18 mouse cellular contexts compared by ENCODE assay signal in genomic region chr16:57098468-57099144, GRCm38 (mm10). TPM values are rescaled to one million over a fixed set of nuclear protein-coding genes. Genes with fewer than 3 reads are reported as not detected.
DNase-seq lines count a peak whose midpoint lies in the region; ATAC-seq and TF ChIP-seq lines count a peak whose summit lies in the region.
"Had no signal": no experiment of that assay in that cellular context is flagged by ENCODE, and none has a peak within 500 bp of the region (broad histone marks: within the 10 kb centered on the region; RNA-seq: fewer than 3 reads in every experiment).

No protein-coding gene starts in this region.

- H3K4me3 ChIP-seq in lung, embryonic 14.5 days (ENCODE audit: low read depth, low read length), result no peak overlapping the region
- H3K4me3 ChIP-seq in intestine, embryonic 15.5 days (replicated peaks), result no peak overlapping the region
- no peak overlapping the region for H3K4me3 ChIP-seq in kidney, embryonic 15.5 days (replicated peaks)
- no peak overlapping the region for H3K4me3 ChIP-seq in stomach, embryonic 14.5 days (ENCODE audit: low read depth, low read length)
- H3K4me3 ChIP-seq in forebrain, embryonic 14.5 days (ENCODE audit: low read depth, low read length), result no peak overlapping the region
- H3K4me3 ChIP-seq in lung, postnatal 0 days (ENCODE audit: low read depth, low read length), result no peak overlapping the region
- H3K4me3 ChIP-seq: forebrain, embryonic 12.5 days; heart, adult 2 months; limb, embryonic 15.5 days; megakaryocyte, embryonic 14.5 days had no signal

- DNase-seq in lung, embryonic 14.5 days, result peak; percentile 29
- DNase-seq in lung, postnatal 14 days, result no peak
- no peak for DNase-seq in forebrain, embryonic 14.5 days (ENCODE audit: low spot score)
- DNase-seq in embryo, embryonic 9.5 days (ENCODE audit: extremely low spot score), result no peak
- no peak for DNase-seq in lung, postnatal 0 days (ENCODE audit: low spot score)
- DNase-seq: B cell, adult 2 months; cerebellum, adult 11-12 months; heart, adult 2 months; lung, adult 18-20 months; right cerebral cortex, adult 18-20 months had no signal

- 39% methylated on average over 7 of the region's 7 CpGs for WGBS in lung, embryonic 14.5 days
- 47% methylated on average over 7 of the region's 7 CpGs for WGBS in intestine, embryonic 15.5 days
- WGBS in kidney, embryonic 15.5 days, result 48% methylated on average over 7 of the region's 7 CpGs
- 50% methylated on average over 7 of the region's 7 CpGs for WGBS in stomach, embryonic 14.5 days
- WGBS in forebrain, embryonic 14.5 days, result 73% methylated on average over 7 of the region's 7 CpGs
- WGBS in lung, postnatal 0 days, result 38% methylated on average over 7 of the region's 7 CpGs

- H3K4me2 ChIP-seq in lung, embryonic 14.5 days, result no peak overlapping the region
- no peak overlapping the region for H3K4me2 ChIP-seq in intestine, embryonic 15.5 days (replicated peaks)
- H3K4me2 ChIP-seq in kidney, embryonic 15.5 days, result no peak overlapping the region
- H3K4me2 ChIP-seq in stomach, embryonic 14.5 days (replicated peaks; ENCODE audit: low read depth, low read length), result no peak overlapping the region
- H3K4me2 ChIP-seq in forebrain, embryonic 14.5 days (ENCODE audit: low read length), result no peak overlapping the region
- no peak overlapping the region for H3K4me2 ChIP-seq in lung, postnatal 0 days (replicated peaks; ENCODE audit: low read depth, low read length)
- H3K4me2 ChIP-seq: forebrain, embryonic 12.5 days; limb, embryonic 15.5 days had no signal

- no peaks in the 10 kb centered on the region for H3K9me3 ChIP-seq in lung, embryonic 14.5 days (ENCODE audit: low read depth, low read length)
- no peaks in the 10 kb centered on the region for H3K9me3 ChIP-seq in intestine, embryonic 15.5 days
- no peaks in the 10 kb centered on the region for H3K9me3 ChIP-seq in kidney, embryonic 15.5 days (replicated peaks)
- H3K9me3 ChIP-seq in stomach, embryonic 14.5 days (ENCODE audit: control insufficient read depth, low read depth, low read length), result no peaks in the 10 kb centered on the region
- no peaks in the 10 kb centered on the region for H3K9me3 ChIP-seq in forebrain, embryonic 14.5 days (replicated peaks; ENCODE audit: control insufficient read depth, low read length)
- H3K9me3 ChIP-seq in lung, postnatal 0 days (ENCODE audit: low read length), result no peaks in the 10 kb centered on the region
- H3K9me3 ChIP-seq: forebrain, embryonic 12.5 days; limb, embryonic 15.5 days; megakaryocyte, embryonic 14.5 days had no signal

- TF ChIP-seq CTCF in lung, embryonic 14.5 days (IDR thresholded peaks at IDR 0.05; ENCODE audit: low read depth), result no peak
- TF ChIP-seq CTCF in lung, postnatal 0 days (IDR thresholded peaks at IDR 0.05), result no peak

- ATAC-seq in lung, embryonic 14.5 days (ENCODE audit: insufficient read depth), result peak; percentile 63; the same call in 1 of the 2 replicates
- ATAC-seq in intestine, embryonic 15.5 days, result peak; percentile 57
- peak; percentile 83 for ATAC-seq in kidney, embryonic 15.5 days (replicated peaks; ENCODE audit: low FRiP score)
- peak; percentile 18; the same call in 1 of the 2 replicates for ATAC-seq in stomach, embryonic 14.5 days (ENCODE audit: insufficient number of reproducible peaks, insufficient read depth, low FRiP score, low read depth)
- no peak for ATAC-seq in forebrain, embryonic 14.5 days
- no peak for ATAC-seq in lung, postnatal 0 days
- ATAC-seq: hindbrain, postnatal 0 days had no signal

- no peaks in the 10 kb centered on the region for H3K27me3 ChIP-seq in lung, embryonic 14.5 days (ENCODE audit: insufficient read depth, low read length)
- H3K27me3 ChIP-seq in intestine, embryonic 15.5 days (replicated peaks), result no peaks in the 10 kb centered on the region
- no peaks in the 10 kb centered on the region for H3K27me3 ChIP-seq in kidney, embryonic 15.5 days
- H3K27me3 ChIP-seq in stomach, embryonic 14.5 days (ENCODE audit: control insufficient read depth, insufficient read depth, low read length), result no peaks in the 10 kb centered on the region
- H3K27me3 ChIP-seq in forebrain, embryonic 14.5 days (replicated peaks; ENCODE audit: control insufficient read depth, insufficient read depth, low read length), result no peaks in the 10 kb centered on the region
- no peaks in the 10 kb centered on the region for H3K27me3 ChIP-seq in lung, postnatal 0 days (replicated peaks; ENCODE audit: insufficient read depth, low read length)
- H3K27me3 ChIP-seq: forebrain, embryonic 12.5 days; limb, embryonic 15.5 days had no signal

- TF ChIP-seq EP300 in lung, postnatal 0 days (IDR thresholded peaks at IDR 0.05), result no peak

- H3K36me3 ChIP-seq in lung, embryonic 14.5 days (ENCODE audit: insufficient read depth), result no peaks in the 10 kb centered on the region
- no peaks in the 10 kb centered on the region for H3K36me3 ChIP-seq in intestine, embryonic 15.5 days
- H3K36me3 ChIP-seq in kidney, embryonic 15.5 days, result no peaks in the 10 kb centered on the region
- H3K36me3 ChIP-seq in stomach, embryonic 14.5 days (ENCODE audit: control insufficient read depth, insufficient read depth, low read length), result no peaks in the 10 kb centered on the region
- H3K36me3 ChIP-seq in forebrain, embryonic 14.5 days (ENCODE audit: control insufficient read depth, insufficient read depth, low read length), result no peaks in the 10 kb centered on the region
- no peaks in the 10 kb centered on the region for H3K36me3 ChIP-seq in lung, postnatal 0 days (ENCODE audit: insufficient read depth, low read length)
- H3K36me3 ChIP-seq: forebrain, embryonic 12.5 days; limb, embryonic 15.5 days had no signal

- H3K4me1 ChIP-seq in lung, embryonic 14.5 days (ENCODE audit: insufficient read depth), result no peaks in the 10 kb centered on the region
- H3K4me1 ChIP-seq in intestine, embryonic 15.5 days (replicated peaks), result peaks cover 2% of the 10 kb centered on the region; the same call in 1 of the 2 replicates
- peaks cover 5% of the 10 kb centered on the region for H3K4me1 ChIP-seq in kidney, embryonic 15.5 days
- H3K4me1 ChIP-seq in stomach, embryonic 14.5 days (ENCODE audit: control insufficient read depth, insufficient read depth, low read length), result peaks cover 3% of the 10 kb centered on the region; the same call in 1 of the 2 replicates
- no peaks in the 10 kb centered on the region for H3K4me1 ChIP-seq in forebrain, embryonic 14.5 days (ENCODE audit: control insufficient read depth, insufficient read depth, low read length)
- H3K4me1 ChIP-seq in lung, postnatal 0 days (ENCODE audit: insufficient read depth, low read depth, low read length), result no peaks in the 10 kb centered on the region; the same call in 1 of the 2 replicates
- H3K4me1 ChIP-seq: forebrain, embryonic 12.5 days; limb, embryonic 15.5 days; megakaryocyte, embryonic 14.5 days had no signal

- H3K9ac ChIP-seq in lung, embryonic 14.5 days, result no peak overlapping the region
- H3K9ac ChIP-seq in intestine, embryonic 15.5 days, result no peak overlapping the region
- no peak overlapping the region for H3K9ac ChIP-seq in kidney, embryonic 15.5 days
- no peak overlapping the region for H3K9ac ChIP-seq in stomach, embryonic 14.5 days (replicated peaks; ENCODE audit: low read depth, low read length)
- no peak overlapping the region for H3K9ac ChIP-seq in forebrain, embryonic 14.5 days (ENCODE audit: low read length)
- H3K9ac ChIP-seq in lung, postnatal 0 days (replicated peaks; ENCODE audit: low read depth), result no peak overlapping the region
- H3K9ac ChIP-seq: forebrain, embryonic 12.5 days; limb, embryonic 15.5 days had no signal

- H3K27ac ChIP-seq in lung, embryonic 14.5 days (ENCODE audit: low read depth), result no peak overlapping the region
- H3K27ac ChIP-seq in intestine, embryonic 15.5 days, result no peak overlapping the region
- no peak overlapping the region for H3K27ac ChIP-seq in kidney, embryonic 15.5 days
- no peak overlapping the region for H3K27ac ChIP-seq in stomach, embryonic 14.5 days (ENCODE audit: low read length)
- no peak overlapping the region for H3K27ac ChIP-seq in forebrain, embryonic 14.5 days (ENCODE audit: low read depth, low read length)
- H3K27ac ChIP-seq in lung, postnatal 0 days (ENCODE audit: low read length), result no peak overlapping the region
- H3K27ac ChIP-seq: forebrain, embryonic 12.5 days; heart, adult 2 months; hindbrain, postnatal 0 days; limb, embryonic 15.5 days had no signal

RNA-seq across cellular contexts. Expression of gene Tomm70a, which starts 22.9 kb away (rescaled TPM):
- 57.3 and 62.0 TPM in 2 replicates for polyA plus RNA-seq in lung, embryonic 14.5 days (2014; fragmentation: Nextera tagmentation; extraction: Ambion mirVana)
- polyA plus RNA-seq in intestine, embryonic 15.5 days (2015; fragmentation: Nextera tagmentation; extraction: Ambion mirVana), result 50.1 and 55.8 TPM in 2 replicates
- polyA plus RNA-seq in kidney, embryonic 15.5 days (2015; fragmentation: Nextera tagmentation; extraction: Ambion mirVana), result 43.6 and 45.7 TPM in 2 replicates
- polyA plus RNA-seq in stomach, embryonic 14.5 days (2014; fragmentation: Nextera tagmentation; extraction: Ambion mirVana), result 50.1 and 53.0 TPM in 2 replicates
- 58.3 and 59.8 TPM in 2 replicates for polyA plus RNA-seq in forebrain, embryonic 14.5 days (2014; fragmentation: Nextera tagmentation; extraction: Ambion mirVana)
- 17.2 and 17.7 TPM in 2 replicates for polyA plus RNA-seq in lung, postnatal 0 days (2015; fragmentation: Nextera tagmentation; extraction: Ambion mirVana)

RNA-seq across cellular contexts. Expression of gene Tmem45a2, which starts 27.4 kb away (rescaled TPM):
- polyA plus RNA-seq in lung, embryonic 14.5 days (2014; fragmentation: Nextera tagmentation; extraction: Ambion mirVana), result 0.29 and 0.34 TPM in 2 replicates
- 0.11 TPM in 1 of 2 replicates, not detected in the other for polyA plus RNA-seq in intestine, embryonic 15.5 days (2015; fragmentation: Nextera tagmentation; extraction: Ambion mirVana)
- polyA plus RNA-seq in kidney, embryonic 15.5 days (2015; fragmentation: Nextera tagmentation; extraction: Ambion mirVana), result 0.17 TPM in 1 of 2 replicates, not detected in the other
- polyA plus RNA-seq in stomach, embryonic 14.5 days (2014; fragmentation: Nextera tagmentation; extraction: Ambion mirVana), result 0.08 TPM in 1 of 2 replicates, not detected in the other
- not detected in 2 replicates for polyA plus RNA-seq in forebrain, embryonic 14.5 days (2014; fragmentation: Nextera tagmentation; extraction: Ambion mirVana)
- 0.06 TPM in 1 of 2 replicates, not detected in the other for polyA plus RNA-seq in lung, postnatal 0 days (2015; fragmentation: Nextera tagmentation; extraction: Ambion mirVana)
- polyA plus RNA-seq: forebrain, embryonic 12.5 days; heart, adult 2 months; limb, embryonic 15.5 days; spleen, adult 2 months had no signal

Comparison
In these comparisons a context has a peak if more than half of its experiments do, and no peak if none do; other contexts are left out.
1. ATAC-seq: peak in lung, embryonic 14.5 days (single experiment), intestine, embryonic 15.5 days (single experiment), kidney, embryonic 15.5 days (single experiment) and stomach, embryonic 14.5 days (single experiment); none in forebrain, embryonic 14.5 days (single experiment) and lung, postnatal 0 days (single experiment).